Mouse (Mus musculus): ENCODE results near the gene Tfcp2. TPM values are rescaled to one million over a fixed set of nuclear protein-coding genes. Genes with fewer than 3 reads are reported as not detected.

Tfcp2 gene
- total RNA-seq, 2 experiments from 2014 or later, result 26.9 to 33.4 TPM

Other genes starting within 250 kb of the Tfcp2 start
- 10 to 100 TPM; 33.7 to 40.8 TPM for gene Mettl7a1, start 247.9 kb downstream of the Tfcp2 start, total RNA-seq (2021)
- gene Mettl7a3, start 217.1 kb downstream of the Tfcp2 start, total RNA-seq (2021), result under 1 TPM; 0.40 to 0.63 TPM
- not detected for gene Methig1, start 198.9 kb downstream of the Tfcp2 start, total RNA-seq (2021)
- gene Mettl7a2, start 198.8 kb downstream of the Tfcp2 start, total RNA-seq (2021), result 1 to 10 TPM in 1 of 2 experiments, under 1 TPM in 1; 0.76 to 1.0 TPM
- not detected for gene Higd1c, start 187.5 kb downstream of the Tfcp2 start, total RNA-seq (2021)
- gene Gm5475, start 129.9 kb downstream of the Tfcp2 start, total RNA-seq (2021), result not detected
- gene Slc11a2, start 126.9 kb downstream of the Tfcp2 start, total RNA-seq (2021), result 10 to 100 TPM; 54.0 to 61.5 TPM
- gene Letmd1, start 83.0 kb downstream of the Tfcp2 start, total RNA-seq (2021), result 10 to 100 TPM; 60.0 to 63.0 TPM
- 10 to 100 TPM; 25.8 to 26.1 TPM for gene Csrnp2, start 56.5 kb downstream of the Tfcp2 start, total RNA-seq (2021)
- 100 to 1,000 TPM; 105 to 106 TPM for gene Pou6f1, start 48.0 kb upstream of the Tfcp2 start, total RNA-seq (2021)
- 100 to 1,000 TPM; 108 to 109 TPM for gene Dazap2, start 63.3 kb upstream of the Tfcp2 start, total RNA-seq (2021)
- gene Smagp, start 84.9 kb upstream of the Tfcp2 start, total RNA-seq (2021), result 1 to 10 TPM; 1.7 to 2.1 TPM
- 1 to 10 TPM; 5.3 to 5.6 TPM for gene Bin2, start 117.5 kb upstream of the Tfcp2 start, total RNA-seq (2021)
- 1 to 10 TPM; 1.8 to 2.3 TPM for gene Cela1, start 135.9 kb upstream of the Tfcp2 start, total RNA-seq (2021)
- gene Galnt6, start 177.4 kb upstream of the Tfcp2 start, total RNA-seq (2021), result 1 to 10 TPM; 5.5 to 6.0 TPM
- 10 to 100 TPM; 79.4 to 90.0 TPM for gene Slc4a8, start 209.7 kb upstream of the Tfcp2 start, total RNA-seq (2021)